8 mouse cellular contexts compared by ENCODE assay signal in the genomic region with DNA sequence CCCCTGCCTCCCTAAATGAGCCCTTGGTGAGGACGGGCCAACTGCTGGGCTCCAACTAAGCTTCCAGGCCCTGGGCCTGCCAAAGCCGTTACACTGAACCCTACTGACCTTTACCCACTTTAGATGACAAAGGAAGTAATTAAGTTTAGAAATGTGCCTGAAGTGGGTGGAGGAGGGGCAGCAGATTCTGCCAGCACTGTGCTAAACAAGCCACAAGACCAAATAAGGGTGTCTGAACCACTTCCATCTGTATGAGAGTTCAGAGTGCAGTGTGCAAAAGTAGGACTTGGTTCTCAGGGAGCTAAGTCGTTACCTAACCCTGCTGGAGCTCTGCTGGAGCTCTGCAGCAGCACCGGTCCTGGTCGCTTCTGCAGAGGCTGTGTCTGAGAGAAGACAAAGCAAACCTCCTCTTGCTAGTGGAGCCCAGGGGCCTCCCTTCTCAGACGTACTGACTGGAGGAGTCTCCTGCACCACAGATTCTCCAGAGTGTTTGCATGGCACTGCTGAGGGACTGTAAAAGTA. TPM values are rescaled to one million over a fixed set of nuclear protein-coding genes. Genes with fewer than 3 reads are reported as not detected.
DNase-seq lines count a peak whose midpoint lies in the region; ATAC-seq and TF ChIP-seq lines count a peak whose summit lies in the region.
"Had no signal": no experiment of that assay in that cellular context is flagged by ENCODE, and none has a peak within 500 bp of the region (broad histone marks: within the 10 kb centered on the region; RNA-seq: fewer than 3 reads in every experiment).

No protein-coding gene starts in this region.

- H3K36me3 ChIP-seq in ES-Bruce4 (ENCODE audit: control insufficient read depth, insufficient read depth, low read length, poor library complexity, severe bottlenecking), result no peaks in the 10 kb centered on the region
- H3K36me3 ChIP-seq in forebrain, embryonic 14.5 days (ENCODE audit: control insufficient read depth, insufficient read depth, low read length), result no peaks in the 10 kb centered on the region
- no peaks in the 10 kb centered on the region for H3K36me3 ChIP-seq in stomach, postnatal 0 days (ENCODE audit: control insufficient read depth, insufficient read depth, low read length)
- H3K36me3 ChIP-seq: midbrain, embryonic 12.5 days had no signal

- H3K4me2 ChIP-seq in forebrain, embryonic 14.5 days (ENCODE audit: low read length), result no peak overlapping the region
- H3K4me2 ChIP-seq in stomach, postnatal 0 days (replicated peaks; ENCODE audit: low read depth), result no peak overlapping the region; the same call in 1 of the 2 replicates
- H3K4me2 ChIP-seq: midbrain, embryonic 12.5 days had no signal

- no peak for TF ChIP-seq CTCF in ES-Bruce4 (IDR thresholded peaks at IDR 0.05; ENCODE audit: low read depth, low read length)
- TF ChIP-seq CTCF in stomach, postnatal 0 days (IDR thresholded peaks at IDR 0.05; ENCODE audit: low read depth), result no peak

- H3K27ac ChIP-seq in ES-Bruce4 (ENCODE audit: insufficient read depth, low read length), result peak overlapping the region; percentile 98
- no peak overlapping the region for H3K27ac ChIP-seq in forebrain, embryonic 14.5 days (ENCODE audit: low read depth, low read length)
- peak overlapping the region; percentile 94 for H3K27ac ChIP-seq in stomach, postnatal 0 days (replicated peaks)
- H3K27ac ChIP-seq: midbrain, embryonic 12.5 days had no signal

- peak; percentile 56 for TF ChIP-seq POLR2A in ES-Bruce4 (IDR thresholded peaks at IDR 0.05; ENCODE audit: insufficient read depth, low read length)

- no peaks in the 10 kb centered on the region for H3K27me3 ChIP-seq in ES-Bruce4 (ENCODE audit: control insufficient read depth, insufficient read depth, low read length, poor library complexity, severe bottlenecking)
- no peaks in the 10 kb centered on the region for H3K27me3 ChIP-seq in forebrain, embryonic 14.5 days (replicated peaks; ENCODE audit: control insufficient read depth, insufficient read depth, low read length)
- H3K27me3 ChIP-seq in stomach, postnatal 0 days (ENCODE audit: control insufficient read depth, insufficient read depth, low read length), result no peaks in the 10 kb centered on the region
- H3K27me3 ChIP-seq: midbrain, embryonic 12.5 days had no signal

- TF ChIP-seq EP300 in ES-Bruce4 (IDR thresholded peaks at IDR 0.05; ENCODE audit: insufficient read depth, low read depth, low read length), result peak; percentile 93
- TF ChIP-seq EP300 in stomach, postnatal 0 days (optimal IDR thresholded peaks at IDR 0.05), result peak; percentile 6

- peak; percentile 98 for DNase-seq in adipocyte (ENCODE audit: low spot score)
- DNase-seq in forebrain, embryonic 14.5 days (ENCODE audit: low spot score), result peak; percentile 41
- peak; percentile 9 to 43 for DNase-seq in left cerebral cortex, adult 8-10 months (ENCODE audit: low spot score in 2 of 2)
- peak; percentile 55 for DNase-seq in stomach, postnatal 0 days (ENCODE audit: low spot score)

- H3K4me1 ChIP-seq in ES-Bruce4 (ENCODE audit: control insufficient read depth, insufficient read depth, low read length), result peaks cover 3% of the 10 kb centered on the region
- peaks cover 5% of the 10 kb centered on the region; the same call in 1 of the 2 replicates for H3K4me1 ChIP-seq in forebrain, embryonic 14.5 days (ENCODE audit: control insufficient read depth, insufficient read depth, low read length)
- peaks cover 3% of the 10 kb centered on the region; the same call in 1 of the 2 replicates for H3K4me1 ChIP-seq in stomach, postnatal 0 days (replicated peaks; ENCODE audit: control insufficient read depth, insufficient read depth)

- H3K9me3 ChIP-seq in ES-Bruce4 (replicated peaks; ENCODE audit: control insufficient read depth, insufficient read depth, low read length, poor library complexity, severe bottlenecking), result no peaks in the 10 kb centered on the region
- no peaks in the 10 kb centered on the region for H3K9me3 ChIP-seq in forebrain, embryonic 14.5 days (replicated peaks; ENCODE audit: control insufficient read depth, low read length)
- H3K9me3 ChIP-seq in stomach, postnatal 0 days (ENCODE audit: control insufficient read depth, low read length), result no peaks in the 10 kb centered on the region
- H3K9me3 ChIP-seq: midbrain, embryonic 12.5 days had no signal

- peak overlapping the region; percentile 23 for H3K4me3 ChIP-seq in ES-Bruce4 (ENCODE audit: low read depth, low read length)
- H3K4me3 ChIP-seq in forebrain, embryonic 14.5 days (ENCODE audit: low read depth, low read length), result no peak overlapping the region
- no peak overlapping the region for H3K4me3 ChIP-seq in stomach, postnatal 0 days (ENCODE audit: low read depth, low read length)
- H3K4me3 ChIP-seq: midbrain, embryonic 12.5 days had no signal

- 8% methylated on average over 6 of the region's 6 CpGs for whole genome bisulfite sequencing in forebrain, embryonic 14.5 days
- 7% methylated on average over 6 of the region's 6 CpGs for WGBS in stomach, postnatal 0 days

- no peak for ATAC-seq in forebrain, embryonic 14.5 days
- ATAC-seq in hematopoietic stem cell, adult 5-6 weeks (replicated peaks in 1 of 2; ENCODE audit: insufficient read depth in 1 of 2, low FRiP score in 2 of 2, low TSS enrichment in 1 of 2, low read depth in 1 of 2, poor library complexity in 2 of 2, severe bottlenecking in 2 of 2), result peak; percentile 76 to 84
- ATAC-seq in megakaryocyte progenitor cell, adult 5-6 weeks (replicated peaks; ENCODE audit: poor library complexity), result peak; percentile 90
- ATAC-seq in stomach, postnatal 0 days (ENCODE audit: low FRiP score, low TSS enrichment), result peak; percentile 90

- peak overlapping the region; percentile 56 for H3K9ac ChIP-seq in ES-Bruce4 (ENCODE audit: low read depth, poor library complexity, severe bottlenecking)
- no peak overlapping the region for H3K9ac ChIP-seq in forebrain, embryonic 14.5 days (ENCODE audit: low read length)
- peak overlapping the region; percentile 35 for H3K9ac ChIP-seq in stomach, postnatal 0 days (ENCODE audit: low read length)
- H3K9ac ChIP-seq: midbrain, embryonic 12.5 days had no signal

RNA-seq across cellular contexts. Expression of gene Ncor1, which starts 36.5 kb away (rescaled TPM):
- polyA plus RNA-seq in ES-Bruce4 (2011; ENCODE audit: insufficient read depth, insufficient read length, low read depth, missing spikeins), result 281 and 327 TPM in 2 replicates
- 92.3 and 134 TPM in 2 replicates for polyA plus RNA-seq in forebrain, embryonic 14.5 days (2014; fragmentation: Nextera tagmentation; extraction: Ambion mirVana)
- 312 and 354 TPM in 2 replicates for total RNA-seq in hematopoietic stem cell, adult 5-6 weeks (2017)
- 100 to 1,000 TPM; 238 to 310 (median 267) TPM for total RNA-seq in left cerebral cortex, adult 8-10 months (2022)
- total RNA-seq in megakaryocyte progenitor cell, adult 5-6 weeks (2015), result 354 and 377 TPM in 2 replicates
- total RNA-seq in megakaryocyte progenitor cell, adult 5-6 weeks (2017), result 211 and 287 TPM in 2 replicates
- 82.2 and 84.6 TPM in 2 replicates for polyA plus RNA-seq in stomach, postnatal 0 days (2015; fragmentation: Nextera tagmentation; extraction: Ambion mirVana)

RNA-seq across cellular contexts. Expression of gene Pigl, which starts 36.6 kb away (rescaled TPM):
- polyA plus RNA-seq in ES-Bruce4 (2011; ENCODE audit: insufficient read depth, insufficient read length, low read depth, missing spikeins), result 12.7 and 14.1 TPM in 2 replicates
- 5.7 TPM in 2 replicates for polyA plus RNA-seq in forebrain, embryonic 14.5 days (2014; fragmentation: Nextera tagmentation; extraction: Ambion mirVana)
- total RNA-seq in hematopoietic stem cell, adult 5-6 weeks (2017), result 5.7 and 9.1 TPM in 2 replicates
- total RNA-seq in left cerebral cortex, adult 8-10 months (2022), result 1 to 10 TPM; 4.7 to 6.6 (median 5.9) TPM
- 6.5 and 9.2 TPM in 2 replicates for total RNA-seq in megakaryocyte progenitor cell, adult 5-6 weeks (2015)
- 2.0 and 2.4 TPM in 2 replicates for total RNA-seq in megakaryocyte progenitor cell, adult 5-6 weeks (2017)
- polyA plus RNA-seq in stomach, postnatal 0 days (2015; fragmentation: Nextera tagmentation; extraction: Ambion mirVana), result 5.6 and 5.8 TPM in 2 replicates

RNA-seq across cellular contexts. Expression of gene Cenpv, which starts 44.2 kb away (rescaled TPM):
- polyA plus RNA-seq in ES-Bruce4 (2011; ENCODE audit: insufficient read depth, insufficient read length, low read depth, missing spikeins), result 66.9 and 77.3 TPM in 2 replicates
- polyA plus RNA-seq in forebrain, embryonic 14.5 days (2014; fragmentation: Nextera tagmentation; extraction: Ambion mirVana), result 99.4 and 112 TPM in 2 replicates
- 11.5 and 33.0 TPM in 2 replicates for total RNA-seq in hematopoietic stem cell, adult 5-6 weeks (2017)
- 10 to 100 TPM; 29.2 to 35.6 (median 31.8) TPM for total RNA-seq in left cerebral cortex, adult 8-10 months (2022)
- 44.5 and 46.9 TPM in 2 replicates for total RNA-seq in megakaryocyte progenitor cell, adult 5-6 weeks (2015)
- 13.6 and 25.4 TPM in 2 replicates for total RNA-seq in megakaryocyte progenitor cell, adult 5-6 weeks (2017)
- polyA plus RNA-seq in stomach, postnatal 0 days (2015; fragmentation: Nextera tagmentation; extraction: Ambion mirVana), result 17.8 and 18.6 TPM in 2 replicates

RNA-seq across cellular contexts. Expression of gene Ubb, which starts 56.2 kb away (rescaled TPM):
- polyA plus RNA-seq in ES-Bruce4 (2011; ENCODE audit: insufficient read depth, insufficient read length, low read depth, missing spikeins), result 626 and 640 TPM in 2 replicates
- polyA plus RNA-seq in forebrain, embryonic 14.5 days (2014; fragmentation: Nextera tagmentation; extraction: Ambion mirVana), result 5,294 and 5,616 TPM in 2 replicates
- total RNA-seq in hematopoietic stem cell, adult 5-6 weeks (2017), result 1,136 and 1,520 TPM in 2 replicates
- 1,000 to 10,000 TPM; 1,765 to 1,972 (median 1,844) TPM for total RNA-seq in left cerebral cortex, adult 8-10 months (2022)
- total RNA-seq in megakaryocyte progenitor cell, adult 5-6 weeks (2015), result 1,569 and 1,579 TPM in 2 replicates
- 1,004 and 1,153 TPM in 2 replicates for total RNA-seq in megakaryocyte progenitor cell, adult 5-6 weeks (2017)
- polyA plus RNA-seq in stomach, postnatal 0 days (2015; fragmentation: Nextera tagmentation; extraction: Ambion mirVana), result 1,850 and 1,934 TPM in 2 replicates

Comparison
In these comparisons a context has a peak if more than half of its experiments do, and no peak if none do; other contexts are left out.
1. DNase-seq: peak in every context shown above with its lines; median percentile 98 in adipocyte; 55 in stomach, postnatal 0 days; 41 in forebrain, embryonic 14.5 days; 26 in left cerebral cortex, adult 8-10 months.